Mouse (Mus musculus) liver, adult 2 months (tissue): ENCODE results near the gene Il25. TPM values are rescaled to one million over a fixed set of nuclear protein-coding genes. Genes with fewer than 3 reads are reported as not detected.
"Not testable (repeated sequence)": the region's sequence is repeated elsewhere in the genome, so short reads cannot be mapped to it uniquely, and the experiment has no call there.

Experiments used
- DNase-seq: peaks from one replicate; pipeline ENCODE4 v3.0.0-alpha.2; 2011; ENCODE audit warnings: low read depth, low spot score; ENCODE audit errors: extremely low read depth
- H3K27ac ChIP-seq: fragments of 200-500 bp; replicated peaks from 2 replicates; pipeline ENCODE4 v1.5.1; 2012; ENCODE audit warnings: low read depth, mild to moderate bottlenecking, control low read depth, inconsistent platforms, low read length; ENCODE audit not compliant: insufficient read depth
- H3K27me3 ChIP-seq: fragments of 200-500 bp; 2 replicates; pipeline ENCODE4 v1.6.1; 2012; ENCODE audit warnings: mild to moderate bottlenecking, moderate library complexity, low read length, inconsistent platforms; ENCODE audit not compliant: control insufficient read depth, insufficient read depth
- H3K36me3 ChIP-seq: fragments of 200-500 bp; 2 replicates; pipeline ENCODE4 v1.6.1; 2012; ENCODE audit warnings: low read length, inconsistent platforms; ENCODE audit not compliant: control insufficient read depth, insufficient read depth
- H3K4me1 ChIP-seq: fragments of 200-500 bp; 2 replicates; pipeline ENCODE4 v1.6.1; 2011; ENCODE audit warnings: low read length; ENCODE audit not compliant: control insufficient read depth, insufficient read depth
- H3K4me3 ChIP-seq: fragments of 200-500 bp; 2 replicates; pipeline ENCODE4 v1.5.1; 2011; ENCODE audit warnings: low read depth, mild to moderate bottlenecking, control low read depth, low read length, moderate library complexity; ENCODE audit not compliant: insufficient read depth
- H3K79me2 ChIP-seq: fragments of 200-500 bp; 2 replicates; pipeline ENCODE4 v1.6.1; 2012; ENCODE audit warnings: inconsistent platforms, mild to moderate bottlenecking, low read length, moderate library complexity; ENCODE audit not compliant: control insufficient read depth, insufficient read depth
- H3K9ac ChIP-seq: fragments of 200-500 bp; 2 replicates; pipeline ENCODE4 v1.6.1; 2012; ENCODE audit warnings: low read depth, mild to moderate bottlenecking, control low read depth, inconsistent platforms, low read length
- CTCF ChIP-seq: fragments of 200-500 bp; IDR thresholded peaks from 2 replicates; pipeline ENCODE4 v1.5.1; 2011; ENCODE audit warnings: low read depth, low read length, control low read depth
- POLR2A ChIP-seq: fragments of 200-500 bp; IDR thresholded peaks from 2 replicates; pipeline ENCODE4 v1.6.1; 2011; ENCODE audit warnings: low read length, control low read depth; ENCODE audit not compliant: insufficient read depth; ENCODE audit errors: extremely low read depth
- WGBS: fragments of 180-500 bp; shearing (Covaris S2); methylation state at CpG from one replicate; pipeline ENCODE4 v1.1.7; 2018; 5-methylcytosine and 5-hydroxymethylcytosine counted together
- polyA plus RNA-seq: library from polyadenylated mRNA; depleted of rRNA; stranded (reverse); fragments of >200 nt; gene quantifications from 2 replicates; pipeline ENCODE4 v1.2.3, GENCODE M21; 2012
- total RNA-seq: library from RNA; depleted of rRNA; stranded (reverse); fragments of >200 nt; gene quantifications from 2 replicates; pipeline ENCODE4 v1.2.3, GENCODE M21; 2014

Gene Il25
- total and polyA plus RNA-seq, 2 experiments: not detected

- 77% methylated on average over 3 of the region's 3 CpGs for WGBS
- H3K4me3 ChIP-seq: no peak overlapping the region
Measured at GRCm38 (mm10) chr14:54954474-54954873, 22.0 kb downstream of the Il25 start.

GRCm38 (mm10) chr14:54955481-54955880 is 23.0 kb downstream of the Il25 start:
- TF ChIP-seq POLR2A (no peak), CTCF (no peak)
- Histone ChIP-seq H3K4me1 (no peaks in the 10 kb centered on the region), H3K4me3 (no peak overlapping the region), H3K79me2 (no peaks in the 10 kb centered on the region), H3K36me3 (no peaks in the 10 kb centered on the region), H3K9ac (no peak overlapping the region), H3K27ac (no peak overlapping the region), H3K27me3 (no peaks in the 10 kb centered on the region)
- no peak for DNase-seq
- WGBS: 79% methylated on average over 3 of the region's 3 CpGs

More at GRCm38 (mm10) chr14:54954474-54954873, 22.0 kb downstream of the Il25 start:
- Histone ChIP-seq H3K27ac (no peak overlapping the region), H3K36me3 (no peaks in the 10 kb centered on the region), H3K4me1 (no peaks in the 10 kb centered on the region), H3K79me2 (no peaks in the 10 kb centered on the region), H3K27me3 (no peaks in the 10 kb centered on the region), H3K9ac (no peak overlapping the region)
- TF ChIP-seq CTCF (no peak), POLR2A (no peak)
- DNase-seq: no peak

GRCm38 (mm10) chr14:54956533-54956932 is 24.0 kb downstream of the Il25 start:
- 86% methylated on average over 9 of the region's 9 CpGs for WGBS
- TF ChIP-seq POLR2A: no peak
- no peak for TF ChIP-seq CTCF
- H3K27ac ChIP-seq: no peak overlapping the region

GRCm38 (mm10) chr14:54958503-54958902 is 26.0 kb downstream of the Il25 start:
- Histone ChIP-seq H3K79me2 (no peaks in the 10 kb centered on the region), H3K9ac (no peak overlapping the region), H3K36me3 (no peaks in the 10 kb centered on the region), H3K4me3 (no peak overlapping the region), H3K4me1 (no peaks in the 10 kb centered on the region), H3K27ac (no peak overlapping the region), H3K27me3 (no peaks in the 10 kb centered on the region)
- 81% methylated on average over 4 of the region's 4 CpGs for WGBS
- no peak for DNase-seq
- no peak for TF ChIP-seq CTCF
- no peak for TF ChIP-seq POLR2A

More at GRCm38 (mm10) chr14:54956533-54956932, 24.0 kb downstream of the Il25 start:
- Histone ChIP-seq H3K4me3 (no peak overlapping the region), H3K4me1 (no peaks in the 10 kb centered on the region), H3K9ac (no peak overlapping the region), H3K27me3 (no peaks in the 10 kb centered on the region), H3K36me3 (no peaks in the 10 kb centered on the region), H3K79me2 (no peaks in the 10 kb centered on the region)
- no peak for DNase-seq

GRCm38 (mm10) chr14:54959197-54959596 is 26.7 kb downstream of the Il25 start:
- H3K9ac ChIP-seq: no peak overlapping the region
- H3K4me3 ChIP-seq: no peak overlapping the region
- H3K4me1 ChIP-seq: no peaks in the 10 kb centered on the region
- no peak for DNase-seq
- TF ChIP-seq POLR2A (no peak), CTCF (no peak)
- H3K27me3 ChIP-seq: no peaks in the 10 kb centered on the region
- no peak overlapping the region for H3K27ac ChIP-seq
- WGBS: 77% methylated on average over 3 of the region's 3 CpGs
- H3K79me2 ChIP-seq: no peaks in the 10 kb centered on the region
- H3K36me3 ChIP-seq: no peaks in the 10 kb centered on the region

- not testable (repeated sequence) for H3K36me3 ChIP-seq, H3K4me1 ChIP-seq, H3K27ac ChIP-seq, H3K79me2 ChIP-seq, H3K27me3 ChIP-seq, H3K9ac ChIP-seq, H3K4me3 ChIP-seq, DNase-seq
- WGBS: 90% methylated on average over 12 of the region's 12 CpGs
Measured at GRCm38 (mm10) chr14:54959853-54960613, 27.5 kb downstream of the Il25 start.
